Mouse (Mus musculus) layer of hippocampus, postnatal 25 days (tissue): ENCODE measurements around the gene H2-DMb2. TPM values are rescaled to one million over a fixed set of nuclear protein-coding genes. Genes with fewer than 3 reads are reported as not detected.

ENCODE experiments used
- DNase-seq, 2 experiments: peaks; one replicate each; pipeline ENCODE4 v3.0.0; 2022; ENCODE audit warnings: mixed read lengths in 2 of 2, low spot score in 1 of 2; ENCODE audit errors: extremely low spot score in 1 of 2
- total RNA-seq, 2 experiments: library from RNA; stranded (reverse); gene quantifications; 2 replicates each; pipeline ENCODE4 v1.2.3; 2021

Gene H2-DMb2
- total RNA-seq, 2 experiments from 2014 or later: 0.69 to 0.94 TPM

GRCm38 (mm10) chr17:34118113-34118872 is 24.8 kb upstream of the H2-DMb2 start:
- no peak for DNase-seq

GRCm38 (mm10) chr17:34118873-34119248 is 24.2 kb upstream of the H2-DMb2 start:
- DNase-seq: peak in 1 of 2 experiments; percentile 47

DNA sequence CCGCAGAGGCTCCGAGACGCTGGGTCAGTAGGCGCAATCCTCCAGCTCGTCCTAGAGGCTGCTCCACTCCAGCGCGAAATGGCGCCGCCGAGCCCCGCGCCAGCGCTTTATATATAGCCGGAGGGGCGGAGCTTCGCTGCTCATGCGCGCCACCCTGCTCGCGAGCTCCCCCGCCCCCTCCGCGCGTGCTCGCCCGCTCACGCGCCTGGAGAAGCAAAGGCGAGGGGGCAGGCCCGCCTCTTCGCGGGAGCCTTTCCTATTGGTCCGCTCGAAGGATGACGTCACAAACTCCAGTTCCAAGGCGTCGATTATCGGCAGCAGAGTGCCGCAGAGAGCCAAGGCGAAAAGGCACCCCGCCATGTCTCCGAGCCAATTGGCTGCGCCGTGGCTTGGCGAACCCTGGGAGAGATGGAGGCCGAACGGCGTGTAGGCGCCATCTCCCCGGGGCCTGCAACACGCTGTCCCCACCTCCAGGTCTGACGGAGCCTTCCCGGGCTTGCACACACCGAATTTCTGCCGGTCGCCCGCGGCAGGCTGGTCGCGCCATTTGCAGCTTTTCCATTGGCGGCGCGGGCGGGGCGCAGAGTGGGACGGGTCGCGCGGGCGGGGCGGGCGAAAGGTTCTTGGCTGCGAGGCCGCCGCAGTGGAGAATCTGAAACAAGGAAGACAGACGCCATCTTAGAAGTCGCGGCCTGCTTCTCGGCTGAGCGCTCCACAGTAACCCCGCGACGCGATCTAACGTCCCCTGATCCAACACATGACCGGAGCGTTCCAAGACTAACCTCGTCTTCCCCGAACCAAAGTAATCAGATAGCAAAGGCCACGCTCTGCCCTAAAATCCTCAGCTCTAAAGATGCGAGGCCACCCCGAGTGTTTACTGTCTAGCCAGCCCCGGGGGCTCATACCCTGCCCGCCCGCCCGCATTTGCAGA is 23.6 kb upstream of the H2-DMb2 start, which contains the start of gene H2-DMa:
H2-DMa (plus strand) TSS at position 293 of the 931 bp plus-strand sequence.
- peak; percentile 97 to 100 for DNase-seq

- DNase-seq: peak; percentile 68 to 76
Observed at GRCm38 (mm10) chr17:34120180-34120723, 22.9 kb upstream of the H2-DMb2 start.

GRCm38 (mm10) chr17:34120814-34121171 is 22.3 kb upstream of the H2-DMb2 start:
- DNase-seq: peak; percentile 63

DNA sequence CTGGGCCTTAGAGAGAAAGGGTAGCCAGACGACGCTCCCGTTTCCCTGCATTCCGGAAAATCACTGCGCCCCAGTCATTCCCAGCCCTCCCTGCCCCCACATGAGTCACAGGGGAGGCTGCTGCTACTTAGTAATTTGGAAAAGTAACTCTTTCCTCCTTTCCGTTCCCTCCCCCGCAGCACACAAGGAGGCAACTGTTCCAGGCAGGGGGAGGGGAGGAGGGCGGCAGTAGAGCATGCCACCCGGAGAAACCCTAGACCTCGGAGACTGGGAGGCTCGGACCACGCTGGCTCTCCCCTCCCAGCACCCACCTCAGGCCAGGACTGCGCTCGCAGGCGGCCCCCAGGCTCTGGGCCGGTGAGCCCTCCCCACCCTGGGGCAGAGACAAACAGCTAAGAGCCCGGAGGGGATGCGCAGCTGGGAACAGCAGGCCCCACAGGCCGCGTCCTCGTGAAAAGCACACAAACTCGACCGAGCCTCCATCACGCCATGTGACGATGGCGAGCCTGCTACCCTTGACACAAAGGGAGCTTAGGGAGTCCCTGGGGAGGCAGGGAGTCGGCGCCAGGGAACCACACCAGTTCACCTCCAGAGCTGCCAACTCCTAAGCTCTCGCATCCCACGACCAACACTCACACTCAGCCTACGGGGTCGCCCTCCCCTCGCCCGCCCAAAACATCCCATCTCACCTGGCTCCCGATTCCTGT is 21.8 kb upstream of the H2-DMb2 start:
- peak; percentile 62 to 77 for DNase-seq

DNA sequence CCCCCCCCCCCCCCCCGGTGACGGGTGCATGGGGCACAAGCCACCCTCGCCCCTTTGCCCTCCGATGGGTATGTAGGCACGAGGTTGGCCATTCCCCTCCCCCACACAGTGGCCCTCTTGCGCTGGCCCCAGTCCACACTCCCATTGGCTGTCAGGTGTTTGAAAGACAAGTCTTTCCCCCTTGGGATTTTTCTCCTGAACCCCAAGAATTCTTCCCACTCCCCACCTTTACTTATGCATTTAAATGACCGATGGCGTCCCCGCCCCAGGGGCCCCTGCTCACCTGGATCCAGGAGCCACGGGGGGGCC is 21.3 kb upstream of the H2-DMb2 start:
- DNase-seq: peak; percentile 56 to 61

DNA sequence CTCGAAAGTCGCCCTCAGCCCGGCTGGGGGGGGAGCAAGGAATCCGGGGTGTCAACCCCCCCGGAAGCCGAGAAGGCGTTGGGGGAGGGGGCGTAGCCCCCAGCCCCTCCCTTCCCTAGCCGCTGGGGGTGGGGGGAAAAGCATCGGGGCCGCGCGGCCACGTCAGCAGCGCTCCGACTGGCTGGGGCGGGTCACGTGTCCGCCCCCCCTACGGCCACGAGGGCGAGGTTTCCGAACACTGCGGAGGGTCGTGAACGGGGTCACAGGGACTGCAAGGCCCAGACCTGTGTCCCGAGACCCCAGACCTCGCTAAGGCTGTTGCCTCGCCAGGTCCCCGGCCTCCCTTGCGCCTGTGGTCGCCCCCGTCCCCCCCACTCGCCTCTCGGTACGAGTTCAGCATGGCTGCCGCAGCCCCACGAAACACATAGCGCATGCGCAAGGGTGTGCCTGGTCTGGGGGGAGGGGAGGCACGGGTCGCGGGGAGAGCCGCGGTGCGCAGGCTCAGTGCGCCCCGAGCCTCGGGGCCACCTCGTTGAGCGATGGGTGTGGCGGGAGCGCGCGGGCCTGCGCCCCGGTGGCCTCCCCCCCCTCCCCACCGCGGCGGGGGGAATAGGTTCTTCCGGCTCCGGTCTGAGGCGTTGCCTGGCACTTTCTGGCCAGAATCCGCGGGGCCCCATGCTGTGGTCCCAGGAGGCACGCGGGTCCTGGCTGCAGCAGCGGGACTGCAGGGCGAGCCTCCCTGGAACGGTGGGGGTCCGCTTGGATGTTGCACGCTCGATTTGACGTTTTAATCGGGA is 20.7 kb upstream of the H2-DMb2 start, which contains the start of gene Brd2:
Brd2 (minus strand) TSS at position 447 of the 797 bp plus-strand sequence.
- DNase-seq: peak; percentile 94 to 98

DNA sequence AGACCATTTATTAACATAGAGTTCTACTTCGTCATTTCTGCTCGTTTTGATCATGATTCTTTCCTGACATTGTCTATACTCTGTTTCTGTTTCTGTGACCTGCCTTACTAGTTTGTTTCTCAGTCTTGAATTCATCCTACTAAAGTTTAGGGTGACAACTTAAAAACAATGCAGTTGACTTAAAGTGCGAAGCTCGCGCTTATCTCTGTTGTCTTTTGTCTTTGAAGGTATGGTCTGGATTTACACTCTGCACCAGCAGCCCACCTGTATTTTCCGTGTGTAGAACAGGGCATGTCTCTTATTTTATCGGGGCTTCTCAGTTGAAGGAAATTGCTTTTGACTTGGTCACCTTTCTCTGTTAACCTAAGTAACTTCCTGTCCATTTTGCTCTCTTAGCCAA is 20.0 kb upstream of the H2-DMb2 start:
- no peak for DNase-seq

DNA sequence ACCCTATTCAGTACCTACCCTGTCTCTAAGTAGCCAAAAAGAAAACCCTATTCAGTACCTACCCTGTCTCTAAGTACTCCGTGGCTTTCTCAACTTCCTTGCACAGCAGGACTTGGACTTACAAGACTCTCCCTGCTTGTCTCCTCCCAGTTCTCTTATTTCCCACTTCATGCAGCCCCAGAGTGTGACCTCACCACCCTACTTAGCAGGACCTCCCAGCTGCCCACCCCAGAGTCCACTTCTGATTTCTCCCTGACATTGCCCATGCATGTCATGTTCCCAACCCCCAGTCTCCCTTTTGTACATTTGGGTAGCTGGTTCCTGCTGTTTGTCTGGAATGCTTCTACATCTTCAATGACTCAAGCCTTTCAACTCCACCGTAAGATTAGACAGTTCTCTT is 19.6 kb upstream of the H2-DMb2 start:
- DNase-seq: no peak

GRCm38 (mm10) chr17:34124649-34125048 is 18.5 kb upstream of the H2-DMb2 start:
- no peak for DNase-seq

GRCm38 (mm10) chr17:34126826-34127420 is 16.2 kb upstream of the H2-DMb2 start:
- no peak for DNase-seq

- no peak for DNase-seq
Observed at GRCm38 (mm10) chr17:34127475-34127874, 15.6 kb upstream of the H2-DMb2 start.

DNA sequence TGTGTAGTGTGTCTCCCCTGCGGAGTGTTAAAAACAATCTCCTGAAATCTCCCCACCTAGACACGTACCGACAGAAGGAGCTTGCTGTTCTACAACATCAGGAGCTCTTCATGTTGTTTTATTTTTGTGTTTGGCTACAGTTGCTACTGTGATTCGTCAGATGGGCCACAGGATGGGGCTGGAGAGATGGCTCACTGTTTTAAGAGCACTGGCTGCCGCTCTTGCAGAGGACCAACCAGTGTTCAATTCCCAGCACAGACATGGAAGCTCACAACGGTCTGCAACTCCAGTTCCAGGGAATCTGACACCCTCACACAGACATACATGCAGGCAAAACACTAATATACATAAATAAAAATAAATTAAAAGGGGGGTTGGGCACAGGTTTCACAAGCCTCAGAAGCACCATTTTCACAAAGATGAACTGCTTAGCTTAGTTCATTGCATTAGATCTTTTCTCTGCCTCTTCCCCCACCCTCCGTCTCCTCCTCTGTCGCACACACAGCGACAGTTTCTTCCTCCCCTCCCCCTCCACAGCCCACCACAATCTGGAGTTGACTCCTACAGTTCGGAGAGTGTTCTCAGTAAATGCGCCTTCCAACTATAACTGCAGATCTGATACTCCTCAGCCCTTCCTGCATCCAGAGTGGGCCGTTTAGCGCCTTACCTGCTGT is 14.7 kb upstream of the H2-DMb2 start:
- DNase-seq: no peak

- DNase-seq: no peak
Observed at GRCm38 (mm10) chr17:34128944-34129791, 13.9 kb upstream of the H2-DMb2 start.

GRCm38 (mm10) chr17:34130073-34130947 is 12.8 kb upstream of the H2-DMb2 start:
- no peak for DNase-seq

DNA sequence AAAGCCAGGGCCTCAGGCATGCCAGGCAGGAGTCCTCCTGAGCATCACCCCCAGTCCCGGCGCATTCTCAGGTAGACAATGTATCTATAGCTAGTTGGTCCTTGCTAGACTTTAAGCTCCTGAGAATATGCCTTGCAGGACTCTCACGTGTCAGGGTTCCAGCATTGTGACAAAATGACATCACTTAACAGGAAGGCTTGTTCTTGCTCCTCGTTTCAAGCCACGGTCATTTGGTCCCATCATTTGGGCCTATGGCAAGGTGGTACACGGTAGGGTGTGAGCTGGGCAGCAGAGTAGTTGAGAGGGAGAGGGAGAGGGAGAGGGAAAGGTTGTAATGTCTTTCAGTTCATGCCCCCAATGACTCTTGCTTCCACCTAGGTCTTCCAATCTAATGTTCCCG is 11.2 kb upstream of the H2-DMb2 start:
- no peak for DNase-seq
